Mouse (Mus musculus) hindbrain, embryonic 15.5 days (tissue): ENCODE results near the gene Rgr. TPM values are rescaled to one million over a fixed set of nuclear protein-coding genes. Genes with fewer than 3 reads are reported as not detected.

Experiments
- ATAC-seq: fragments of 200-750 bp; cut with Nextera tagmentation; 2 replicates; pipeline ENCODE4 v1.8.0; 2017; ENCODE audit warnings: low read depth, moderate number of reproducible peaks, moderate TSS enrichment; ENCODE audit not compliant: low FRiP score
- H3K27ac ChIP-seq: fragments of 300-500 bp; sonication (generic); replicated peaks from 2 replicates; pipeline ENCODE4 v1.5.1; 2015; ENCODE audit warnings: mild to moderate bottlenecking, inconsistent platforms
- H3K27me3 ChIP-seq: fragments of 300-500 bp; sonication (generic); 2 replicates; pipeline ENCODE4 v1.6.1; 2015; ENCODE audit warnings: control low read depth, inconsistent platforms
- H3K36me3 ChIP-seq: fragments of 300-500 bp; sonication (generic); 2 replicates; pipeline ENCODE4 v1.6.1; 2015; ENCODE audit warnings: control low read depth, inconsistent platforms
- H3K4me1 ChIP-seq: fragments of 300-500 bp; sonication (generic); replicated peaks from 2 replicates; pipeline ENCODE4 v1.6.1; 2015; ENCODE audit warnings: control low read depth, inconsistent platforms
- H3K4me2 ChIP-seq: fragments of 300-500 bp; sonication (generic); 2 replicates; pipeline ENCODE4 v1.6.1; 2015; ENCODE audit warnings: moderate library complexity, mild to moderate bottlenecking, inconsistent platforms
- H3K4me3 ChIP-seq: fragments of 300-500 bp; sonication (generic); 2 replicates; pipeline ENCODE4 v1.5.1; 2015; ENCODE audit warnings: mild to moderate bottlenecking, inconsistent platforms
- H3K9ac ChIP-seq: fragments of 300-500 bp; sonication (generic); 2 replicates; pipeline ENCODE4 v1.6.1; 2015; ENCODE audit warnings: inconsistent platforms
- H3K9me3 ChIP-seq: fragments of 300-500 bp; sonication (generic); 2 replicates; pipeline ENCODE4 v1.6.1; 2016; ENCODE audit warnings: control low read depth, inconsistent platforms
- WGBS: fragments of 180-500 bp; shearing (Covaris S2); methylation state at CpG from one replicate; pipeline ENCODE4 v1.1.7; 2015; 5-methylcytosine and 5-hydroxymethylcytosine counted together
- polyA plus RNA-seq: library from polyadenylated mRNA; unstranded; fragments of >200 nt; fragmentation: Nextera tagmentation; extraction: Ambion mirVana; gene quantifications from 2 replicates; pipeline ENCODE4 v1.2.1, GENCODE M21; 2015

The Rgr gene
- polyA plus RNA-seq, 1 experiment from 2014 or later, result not detected

DNA sequence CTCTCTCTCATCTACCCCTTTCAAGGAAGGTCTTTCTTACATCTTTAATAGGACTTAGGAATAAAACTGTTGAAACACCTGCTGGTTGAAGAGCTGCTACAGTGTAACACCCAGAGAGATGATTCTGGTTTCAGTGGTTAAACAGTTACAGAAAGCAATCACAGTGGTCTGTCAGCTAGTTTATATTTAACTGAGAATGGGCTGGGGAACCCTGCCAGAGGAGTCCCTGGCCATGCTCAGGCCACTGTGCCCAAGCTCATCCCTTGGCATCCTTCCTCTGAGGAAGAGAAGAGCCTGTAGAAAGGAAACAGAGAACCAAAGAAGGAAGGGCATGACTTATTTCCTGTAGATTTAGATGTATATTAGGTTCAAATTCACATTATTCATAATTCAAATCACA, 59.0 kb downstream of the Rgr start:
- Histone ChIP-seq H3K27me3 (no peaks in the 10 kb centered on the region), H3K9ac (no peak overlapping the region), H3K27ac (no peak overlapping the region), H3K36me3 (no peaks in the 10 kb centered on the region), H3K4me2 (no peak overlapping the region), H3K4me3 (no peak overlapping the region), H3K9me3 (no peaks in the 10 kb centered on the region), H3K4me1 (no peaks in the 10 kb centered on the region)
- ATAC-seq, result no peak

DNA sequence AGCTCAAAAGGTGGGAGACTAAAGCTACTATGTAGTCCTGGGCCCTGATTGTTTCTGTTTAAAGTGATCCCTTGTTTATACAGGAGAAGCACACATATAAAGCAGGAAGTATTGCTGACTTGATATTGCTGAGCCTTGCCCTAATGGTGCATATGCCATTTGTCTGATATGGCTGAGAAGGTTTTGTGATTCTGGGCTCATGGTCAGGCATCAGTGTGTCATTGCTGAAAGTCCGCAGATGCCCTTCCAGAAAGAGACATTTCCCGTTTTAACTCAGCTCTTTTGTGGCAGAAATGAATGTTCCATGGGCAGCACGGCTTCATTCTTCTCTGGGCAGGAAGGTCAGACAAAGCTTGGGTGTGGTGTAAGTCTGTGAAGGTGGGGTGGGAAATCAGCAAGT, 63.1 kb downstream of the Rgr start:
- Histone ChIP-seq H3K9me3 (no peaks in the 10 kb centered on the region), H3K27ac (no peak overlapping the region), H3K27me3 (no peaks in the 10 kb centered on the region), H3K4me2 (no peak overlapping the region), H3K4me1 (no peaks in the 10 kb centered on the region), H3K9ac (no peak overlapping the region), H3K4me3 (no peak overlapping the region), H3K36me3 (no peaks in the 10 kb centered on the region)
- 83% methylated on average over 3 of the region's 3 CpGs for WGBS
- ATAC-seq, result no peak

Other genes starting within 250 kb of the Rgr start
- gene Ccser2, start 80.2 kb downstream of the Rgr start, polyA plus RNA-seq, result 97.2 and 103 TPM in 2 replicates
- not detected in 2 replicates for gene Lrit1, start 5.9 kb upstream of the Rgr start, polyA plus RNA-seq
- gene Lrit2, start 19.0 kb upstream of the Rgr start, polyA plus RNA-seq, result not detected in 2 replicates
- 2.9 and 3.3 TPM in 2 replicates for gene Cdhr1, start 49.4 kb upstream of the Rgr start, polyA plus RNA-seq
- gene 2610528A11Rik, start 65.1 kb upstream of the Rgr start, polyA plus RNA-seq, result 0.27 and 0.39 TPM in 2 replicates
- 199 and 208 TPM in 2 replicates for gene Ghitm, start 86.3 kb upstream of the Rgr start, polyA plus RNA-seq